Mouse (Mus musculus) CH12.LX (cell line): ENCODE measurements around the gene Themis3.

ENCODE experiments used
- CHD2 ChIP-seq: IDR thresholded peaks from 2 replicates; pipeline ENCODE4 v1.6.1; 2011; ENCODE audit warnings: low read length, improper control_type of control experiment
- CTCF ChIP-seq, 2 experiments: IDR thresholded peaks in 1 of 2; conservative IDR thresholded peaks in 1 of 2; 2 replicates each; pipeline ENCODE4 v1.5.1; 2011 to 2012; ENCODE audit warnings: low read depth in 2 of 2, low read length in 2 of 2, improper control_type of control experiment in 1 of 2, inconsistent platforms in 1 of 2, mild to moderate bottlenecking in 1 of 2, moderate library complexity in 1 of 2
- EP300 ChIP-seq: IDR thresholded peaks from 2 replicates; pipeline ENCODE4 v1.6.1; 2011; ENCODE audit warnings: low read length, improper control_type of control experiment
- GABPA ChIP-seq: IDR thresholded peaks from 2 replicates; pipeline ENCODE4 v1.6.1; 2012; ENCODE audit warnings: low read depth, low read length, improper control_type of control experiment, inconsistent platforms; ENCODE audit not compliant: insufficient replicate concordance
- IRF4 ChIP-seq: IDR thresholded peaks from 2 replicates; pipeline ENCODE4 v1.6.1; 2014; ENCODE audit warnings: low read depth, mild to moderate bottlenecking, inconsistent platforms, low read length, improper control_type of control experiment
- MXI1 ChIP-seq: IDR thresholded peaks from 2 replicates; pipeline ENCODE4 v1.6.1; 2011; ENCODE audit warnings: mild to moderate bottlenecking, low read depth, low read length, improper control_type of control experiment
- POLR2A ChIP-seq: IDR thresholded peaks from 2 replicates; pipeline ENCODE4 v1.6.1; 2011; ENCODE audit warnings: low read depth, mild to moderate bottlenecking, improper control_type of control experiment, low read length

GRCm38 (mm10) chr17:66594435-66594834 lies at the start of gene Themis3:
- TF ChIP-seq EP300 = no peak
- no peak for TF ChIP-seq MXI1
- no peak for TF ChIP-seq IRF4
- TF ChIP-seq POLR2A = no peak
- TF ChIP-seq CTCF (conservative IDR thresholded peaks at IDR 0.05 in 1 of 2, IDR thresholded peaks at IDR 0.05 in 1 of 2; ENCODE audit: low read depth in 2 of 2, low read length in 2 of 2) = no peak
- TF ChIP-seq GABPA = no peak
- TF ChIP-seq CHD2 = no peak
